Mouse (Mus musculus) liver, embryonic 13.5 days (tissue): ENCODE results near the gene Usp25. TPM values are rescaled to one million over a fixed set of nuclear protein-coding genes. Genes with fewer than 3 reads are reported as not detected.
A peak's percentile ranks its signal among the peaks of the same experiment; 100 is the strongest.

Experiments
- ATAC-seq: fragments of 200-750 bp; cut with Nextera tagmentation; 2 replicates; pipeline ENCODE4 v1.8.0; 2017; ENCODE audit warnings: low read depth, mild to moderate bottlenecking, moderate number of reproducible peaks, moderate library complexity
- DNase-seq: peaks from one replicate; pipeline ENCODE4 v3.0.0; 2022
- H3K27ac ChIP-seq: fragments of 300-500 bp; sonication (generic); 2 replicates; pipeline ENCODE4 v1.5.1; 2015; ENCODE audit warnings: moderate library complexity, mild to moderate bottlenecking, inconsistent platforms
- H3K27me3 ChIP-seq: fragments of 300-500 bp; sonication (generic); 2 replicates; pipeline ENCODE4 v1.6.1; 2015; ENCODE audit warnings: mild to moderate bottlenecking, inconsistent platforms
- H3K36me3 ChIP-seq: fragments of 300-500 bp; sonication (generic); 2 replicates; pipeline ENCODE4 v1.6.1; 2015; ENCODE audit warnings: mild to moderate bottlenecking, inconsistent platforms
- H3K4me1 ChIP-seq: fragments of 300-500 bp; sonication (generic); replicated peaks from 2 replicates; pipeline ENCODE4 v1.6.1; 2015; ENCODE audit warnings: inconsistent platforms
- H3K4me2 ChIP-seq: fragments of 300-500 bp; sonication (generic); 2 replicates; pipeline ENCODE4 v1.6.1; 2015; ENCODE audit warnings: inconsistent platforms, mild to moderate bottlenecking, moderate library complexity
- H3K4me3 ChIP-seq: fragments of 300-500 bp; sonication (generic); replicated peaks from 2 replicates; pipeline ENCODE4 v1.5.1; 2015; ENCODE audit warnings: mild to moderate bottlenecking, inconsistent platforms
- H3K9ac ChIP-seq: fragments of 300-500 bp; sonication (generic); 2 replicates; pipeline ENCODE4 v1.6.1; 2015; ENCODE audit warnings: mild to moderate bottlenecking, inconsistent platforms
- H3K9me3 ChIP-seq: fragments of 300-500 bp; sonication (generic); replicated peaks from 2 replicates; pipeline ENCODE4 v1.6.1; 2016; ENCODE audit warnings: inconsistent platforms
- WGBS: fragments of 180-500 bp; shearing (Covaris S2); methylation state at CpG from one replicate; pipeline ENCODE4 v1.1.7; 2015; ENCODE audit not compliant: insufficient replicate concordance; 5-methylcytosine and 5-hydroxymethylcytosine counted together
- polyA plus RNA-seq: library from polyadenylated mRNA; unstranded; fragments of >200 nt; fragmentation: Nextera tagmentation; extraction: Ambion mirVana; gene quantifications from 2 replicates; pipeline ENCODE4 v1.2.1, GENCODE M21; 2015

The Usp25 gene
- polyA plus RNA-seq, 1 experiment from 2014 or later: 37.1 TPM

DNA sequence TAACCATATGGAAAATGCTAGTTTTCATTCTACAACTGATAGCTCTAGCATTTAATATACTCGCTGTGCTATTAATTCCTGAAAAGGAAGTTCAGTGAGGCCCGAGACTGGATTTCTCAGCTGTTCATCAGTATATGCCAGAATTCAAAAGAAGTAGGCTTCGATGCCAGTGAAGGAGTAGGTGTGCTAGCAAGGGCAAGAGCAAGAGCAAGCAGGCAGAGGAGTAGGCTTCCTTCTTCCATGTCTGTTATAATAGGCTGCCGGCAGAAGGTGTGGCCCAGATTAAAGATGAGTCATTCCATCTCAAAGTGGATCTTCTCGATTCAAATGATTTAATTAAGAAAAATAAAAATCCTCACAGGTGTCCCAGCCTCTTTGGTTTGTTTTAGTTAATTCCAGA lies 30.0 kb downstream of the Usp25 start:
- H3K4me3 ChIP-seq: no peak overlapping the region
- 80% methylated on average over 5 of the region's 5 CpGs for WGBS
- H3K27me3 ChIP-seq: no peaks in the 10 kb centered on the region
- no peak overlapping the region for H3K27ac ChIP-seq
- no peaks in the 10 kb centered on the region for H3K9me3 ChIP-seq
- H3K4me1 ChIP-seq: peaks cover 21% of the 10 kb centered on the region
- H3K9ac ChIP-seq: no peak overlapping the region
- no peak overlapping the region for H3K4me2 ChIP-seq
- no peak for ATAC-seq
- DNase-seq: no peak
- H3K36me3 ChIP-seq: peaks cover 47% of the 10 kb centered on the region

DNA sequence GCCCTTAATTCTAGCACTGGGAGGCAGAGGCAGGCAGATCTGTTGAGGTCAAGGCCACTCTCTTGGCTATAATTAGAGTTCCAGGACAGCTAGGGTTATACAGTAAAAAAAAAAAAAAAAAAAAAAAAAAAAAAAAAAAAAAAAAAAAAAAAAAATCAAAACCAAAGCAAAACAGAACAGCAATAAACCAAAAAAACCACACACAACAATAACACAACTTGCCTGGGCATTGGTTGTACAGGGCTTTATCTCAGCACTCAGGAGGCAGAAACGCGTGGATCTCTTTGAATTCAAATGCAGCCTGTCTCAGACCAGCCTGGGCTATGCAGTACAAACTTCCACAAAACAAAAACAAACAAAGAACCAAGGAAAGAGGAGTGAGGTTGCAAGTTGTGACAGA lies 40.7 kb downstream of the Usp25 start:
- Histone ChIP-seq H3K9ac (no peak overlapping the region), H3K9me3 (no peaks in the 10 kb centered on the region), H3K4me2 (no peak overlapping the region), H3K36me3 (peaks cover 63% of the 10 kb centered on the region), H3K4me1 (peaks cover 8% of the 10 kb centered on the region), H3K27ac (no peak overlapping the region), H3K27me3 (no peaks in the 10 kb centered on the region), H3K4me3 (no peak overlapping the region)
- ATAC-seq (no peak), DNase-seq (no peak)
- WGBS: 93% methylated on average over 2 of the region's 2 CpGs

DNA sequence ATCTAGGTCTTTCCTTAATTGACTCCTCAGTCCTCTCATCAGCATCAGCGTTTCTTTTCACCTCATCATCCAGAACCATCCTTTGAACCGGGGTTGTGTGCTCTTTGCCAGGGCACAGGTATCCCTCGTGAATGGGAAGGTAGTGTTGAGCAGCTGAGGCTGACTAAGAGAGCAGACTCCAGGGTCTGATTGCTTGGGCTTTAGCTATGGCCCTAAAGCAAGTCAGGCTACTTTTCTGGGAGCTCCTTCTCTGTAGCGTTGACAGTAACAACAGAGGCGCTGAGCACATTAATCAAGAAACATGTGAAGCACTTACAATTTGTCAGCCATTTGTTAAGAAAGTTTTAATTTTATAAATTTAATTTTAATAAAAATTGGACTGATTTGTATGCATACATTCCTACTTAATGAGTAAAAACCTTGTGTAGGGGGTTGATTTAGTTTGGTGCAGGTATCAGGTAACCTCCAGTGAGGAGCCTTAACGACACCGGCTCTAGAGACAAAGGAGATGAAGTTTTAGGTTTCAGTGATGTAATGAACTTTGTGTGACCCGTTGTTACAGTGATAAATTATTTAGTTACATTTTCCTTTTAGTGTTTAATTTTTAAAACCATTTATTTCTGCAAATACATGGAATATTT lies 42.1 kb downstream of the Usp25 start:
- Histone ChIP-seq H3K4me1 (peaks cover 17% of the 10 kb centered on the region), H3K4me2 (no peak overlapping the region), H3K27me3 (no peaks in the 10 kb centered on the region), H3K27ac (no peak overlapping the region), H3K9ac (no peak overlapping the region), H3K36me3 (peaks cover 57% of the 10 kb centered on the region), H3K9me3 (no peaks in the 10 kb centered on the region), H3K4me3 (no peak overlapping the region)
- ATAC-seq (no peak), DNase-seq (no peak)
- WGBS: 89% methylated on average over 8 of the region's 8 CpGs

- no peak overlapping the region for H3K4me3 ChIP-seq
- H3K36me3 ChIP-seq: peaks cover 58% of the 10 kb centered on the region
- ATAC-seq (no peak), DNase-seq (no peak)
- 93% methylated on average over 8 of the region's 8 CpGs for whole genome bisulfite sequencing
- peaks cover 17% of the 10 kb centered on the region for H3K4me1 ChIP-seq
- no peak overlapping the region for H3K9ac ChIP-seq
- H3K4me2 ChIP-seq: no peak overlapping the region
- H3K27ac ChIP-seq: no peak overlapping the region
- H3K9me3 ChIP-seq: no peaks in the 10 kb centered on the region
- no peaks in the 10 kb centered on the region for H3K27me3 ChIP-seq
Measured at GRCm38 (mm10) chr16:77056160-77056520, 42.6 kb downstream of the Usp25 start.

DNA sequence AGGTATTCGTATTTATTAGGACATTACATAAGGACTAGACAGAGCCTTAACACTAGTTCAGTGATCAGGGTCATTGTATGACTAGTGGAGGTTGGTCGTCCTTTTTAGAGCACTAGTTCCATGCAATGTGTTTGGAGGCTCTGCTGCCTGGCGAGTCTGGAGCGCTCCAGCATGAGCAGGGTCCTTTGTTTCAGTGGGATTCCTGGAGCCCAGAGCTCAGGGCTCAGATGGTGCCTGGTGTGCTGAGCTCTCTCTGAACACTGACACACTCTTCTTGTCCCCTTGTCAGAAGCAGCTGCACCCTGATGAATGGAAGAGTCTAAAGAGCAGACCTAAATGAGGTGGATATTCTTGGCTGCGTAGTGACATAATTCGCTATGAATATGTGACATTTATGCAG lies 45.1 kb downstream of the Usp25 start:
- Histone ChIP-seq H3K27ac (no peak overlapping the region), H3K36me3 (peaks cover 62% of the 10 kb centered on the region), H3K4me1 (peaks cover 17% of the 10 kb centered on the region), H3K4me3 (no peak overlapping the region), H3K27me3 (no peaks in the 10 kb centered on the region), H3K4me2 (no peak overlapping the region), H3K9me3 (no peaks in the 10 kb centered on the region), H3K9ac (no peak overlapping the region)
- no peak for ATAC-seq
- 91% methylated on average over 6 of the region's 6 CpGs for WGBS
- no peak for DNase-seq

DNA sequence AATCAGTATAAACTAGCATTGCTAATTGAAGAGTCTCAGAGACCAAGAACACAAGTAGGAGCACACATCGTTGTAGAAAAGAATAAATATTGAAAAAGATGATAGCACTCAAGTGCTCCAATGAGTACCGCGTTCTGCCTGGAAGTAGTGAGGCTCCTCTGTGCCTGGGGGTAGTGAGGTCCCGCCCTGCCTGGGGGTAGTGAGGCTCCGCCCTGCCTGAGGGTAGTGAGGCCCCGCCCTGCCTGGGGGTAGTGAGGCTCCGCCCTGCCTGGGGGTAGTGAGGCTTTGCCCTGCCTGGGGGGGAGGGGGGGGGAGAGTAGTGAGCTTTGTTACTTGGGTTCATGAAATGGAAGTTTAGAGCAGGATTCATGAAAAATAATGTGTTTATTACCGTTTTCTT lies 46.7 kb downstream of the Usp25 start:
- DNase-seq (peak; percentile 70), ATAC-seq (peak; percentile 99)
- Histone ChIP-seq H3K27ac (no peak overlapping the region; the same call in 1 of the 2 replicates), H3K36me3 (peaks cover 66% of the 10 kb centered on the region), H3K4me2 (no peak overlapping the region), H3K4me1 (peaks cover 17% of the 10 kb centered on the region), H3K4me3 (no peak overlapping the region), H3K27me3 (no peaks in the 10 kb centered on the region), H3K9me3 (no peaks in the 10 kb centered on the region), H3K9ac (no peak overlapping the region)
- whole genome bisulfite sequencing: 50% methylated on average over 8 of the region's 8 CpGs

- H3K9me3 ChIP-seq: no peaks in the 10 kb centered on the region
Measured at GRCm38 (mm10) chr16:77063916-77064315, 50.4 kb downstream of the Usp25 start.

GRCm38 (mm10) chr16:77076954-77077735 lies 63.6 kb downstream of the Usp25 start:
- Histone ChIP-seq H3K4me3 (no peak overlapping the region), H3K36me3 (peaks cover 75% of the 10 kb centered on the region), H3K9ac (no peak overlapping the region), H3K27ac (no peak overlapping the region), H3K4me2 (no peak overlapping the region), H3K27me3 (no peaks in the 10 kb centered on the region), H3K4me1 (no peaks in the 10 kb centered on the region), H3K9me3 (no peaks in the 10 kb centered on the region)
- ATAC-seq (no peak), DNase-seq (no peak)
- WGBS: 90% methylated on average over 15 of the region's 15 CpGs

More at GRCm38 (mm10) chr16:77063916-77064315, 50.4 kb downstream of the Usp25 start:
- WGBS: 100% methylated on average over 1 of the region's 1 CpGs
- Histone ChIP-seq H3K9ac (no peak overlapping the region), H3K36me3 (peaks cover 80% of the 10 kb centered on the region), H3K4me3 (no peak overlapping the region), H3K4me1 (peaks cover 12% of the 10 kb centered on the region), H3K27me3 (no peaks in the 10 kb centered on the region), H3K27ac (no peak overlapping the region), H3K4me2 (no peak overlapping the region)
- no peak for ATAC-seq
- DNase-seq: no peak

DNA sequence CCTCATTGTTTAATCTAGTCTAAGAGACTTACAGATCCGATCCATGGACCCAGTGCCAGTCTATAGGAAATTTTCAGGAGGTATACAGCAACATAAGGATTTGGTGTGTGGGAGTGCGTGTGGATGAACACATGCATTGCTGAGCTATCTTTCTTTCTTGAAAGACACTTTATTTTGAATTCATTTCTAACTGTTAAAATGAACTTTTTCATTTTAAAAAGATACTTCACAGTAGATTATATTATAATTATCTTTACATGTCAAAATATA lies 64.2 kb downstream of the Usp25 start:
- no peaks in the 10 kb centered on the region for H3K4me1 ChIP-seq
- no peaks in the 10 kb centered on the region for H3K9me3 ChIP-seq
- DNase-seq (no peak), ATAC-seq (no peak)
- no peak overlapping the region for H3K9ac ChIP-seq
- peaks cover 75% of the 10 kb centered on the region for H3K36me3 ChIP-seq
- no peak overlapping the region for H3K4me2 ChIP-seq
- no peaks in the 10 kb centered on the region for H3K27me3 ChIP-seq
- H3K27ac ChIP-seq: no peak overlapping the region
- H3K4me3 ChIP-seq: no peak overlapping the region
- WGBS: 87% methylated on average over 2 of the region's 2 CpGs

DNA sequence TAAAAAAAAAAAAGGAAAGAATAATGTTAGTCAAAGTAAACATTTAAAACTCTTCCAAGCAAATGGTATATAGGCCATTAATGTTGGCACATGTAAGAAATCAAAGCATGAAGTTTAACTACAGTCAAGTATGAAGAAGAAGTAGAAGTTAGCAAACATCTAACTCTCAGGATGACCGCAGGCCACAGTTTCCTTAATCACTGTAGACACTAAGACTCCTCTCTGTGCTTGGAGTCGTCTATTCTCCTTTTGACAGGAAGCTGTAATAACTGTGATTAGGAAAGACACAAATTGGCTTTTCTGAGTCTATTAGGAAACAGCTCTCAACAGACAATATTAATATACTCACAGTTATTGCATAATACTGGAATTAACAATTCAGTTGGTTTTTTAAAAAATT lies 70.6 kb downstream of the Usp25 start:
- H3K4me3 ChIP-seq: no peak overlapping the region
- H3K9ac ChIP-seq: no peak overlapping the region
- H3K4me2 ChIP-seq: no peak overlapping the region
- H3K27ac ChIP-seq: no peak overlapping the region
- no peak for DNase-seq
- H3K9me3 ChIP-seq: no peaks in the 10 kb centered on the region
- no peaks in the 10 kb centered on the region for H3K4me1 ChIP-seq
- no peaks in the 10 kb centered on the region for H3K27me3 ChIP-seq
- H3K36me3 ChIP-seq: peaks cover 76% of the 10 kb centered on the region
- no peak for ATAC-seq
- WGBS: 60% methylated on average over 2 of the region's 2 CpGs

GRCm38 (mm10) chr16:77089806-77090205 lies 76.3 kb downstream of the Usp25 start:
- DNase-seq (no peak), ATAC-seq (no peak)
- Histone ChIP-seq H3K9ac (no peak overlapping the region), H3K27me3 (no peaks in the 10 kb centered on the region), H3K4me3 (no peak overlapping the region), H3K4me2 (no peak overlapping the region), H3K27ac (no peak overlapping the region), H3K4me1 (no peaks in the 10 kb centered on the region), H3K9me3 (no peaks in the 10 kb centered on the region), H3K36me3 (peaks cover 75% of the 10 kb centered on the region)
- WGBS: 74% methylated on average over 3 of the region's 3 CpGs

- Histone ChIP-seq H3K9me3 (no peaks in the 10 kb centered on the region), H3K36me3 (peaks cover 72% of the 10 kb centered on the region), H3K27me3 (no peaks in the 10 kb centered on the region), H3K4me3 (no peak overlapping the region), H3K27ac (no peak overlapping the region), H3K4me1 (no peaks in the 10 kb centered on the region), H3K4me2 (no peak overlapping the region), H3K9ac (no peak overlapping the region)
- 81% methylated on average over 9 of the region's 9 CpGs for WGBS
- no peak for ATAC-seq
- no peak for DNase-seq
Measured at GRCm38 (mm10) chr16:77093526-77093925, 80.0 kb downstream of the Usp25 start.
